Mouse (Mus musculus) testis, adult 2 months (tissue): ENCODE data around the gene Fig4. TPM values are rescaled to one million over a fixed set of nuclear protein-coding genes. Genes with fewer than 3 reads are reported as not detected.

ENCODE experiments used
- H3K27ac ChIP-seq: fragments of 200-500 bp; 2 replicates; pipeline ENCODE4 v1.5.1; 2012; ENCODE audit warnings: low read depth, low read length; ENCODE audit not compliant: control insufficient read depth, insufficient read depth
- H3K27me3 ChIP-seq: fragments of 200-500 bp; 2 replicates; pipeline ENCODE4 v1.6.1; 2012; ENCODE audit warnings: mild to moderate bottlenecking, low read length, moderate library complexity; ENCODE audit not compliant: control insufficient read depth, insufficient read depth
- H3K36me3 ChIP-seq: fragments of 200-500 bp; 2 replicates; pipeline ENCODE4 v1.6.1; 2012; ENCODE audit warnings: mild to moderate bottlenecking, low read length; ENCODE audit not compliant: control insufficient read depth, insufficient read depth
- H3K4me1 ChIP-seq: fragments of 200-500 bp; 2 replicates; pipeline ENCODE4 v1.6.1; 2012; ENCODE audit warnings: low read length; ENCODE audit not compliant: control insufficient read depth, insufficient read depth
- H3K4me3 ChIP-seq: fragments of 200-500 bp; 2 replicates; pipeline ENCODE4 v1.5.1; 2012; ENCODE audit warnings: low read depth, mild to moderate bottlenecking, low read length, moderate library complexity, mixed read lengths; ENCODE audit not compliant: control insufficient read depth
- CTCF ChIP-seq: fragments of 200-500 bp; IDR thresholded peaks from 2 replicates; pipeline ENCODE4 v1.5.1; 2012; ENCODE audit warnings: low read depth, mild to moderate bottlenecking, inconsistent platforms, low read length, moderate library complexity; ENCODE audit not compliant: control insufficient read depth, insufficient read depth, insufficient replicate concordance
- POLR2A ChIP-seq: fragments of 200-500 bp; IDR thresholded peaks from 2 replicates; pipeline ENCODE4 v1.6.1; 2012; ENCODE audit warnings: low read depth, mild to moderate bottlenecking, inconsistent platforms, low read length, moderate library complexity; ENCODE audit not compliant: control insufficient read depth
- polyA plus RNA-seq: library from polyadenylated mRNA; depleted of rRNA; stranded (reverse); fragments of >200 nt; gene quantifications from 2 replicates; pipeline ENCODE4 v1.2.3, GENCODE M21; 2012

Gene Fig4
- polyA plus RNA-seq, 1 experiment: 10.3 TPM

DNA sequence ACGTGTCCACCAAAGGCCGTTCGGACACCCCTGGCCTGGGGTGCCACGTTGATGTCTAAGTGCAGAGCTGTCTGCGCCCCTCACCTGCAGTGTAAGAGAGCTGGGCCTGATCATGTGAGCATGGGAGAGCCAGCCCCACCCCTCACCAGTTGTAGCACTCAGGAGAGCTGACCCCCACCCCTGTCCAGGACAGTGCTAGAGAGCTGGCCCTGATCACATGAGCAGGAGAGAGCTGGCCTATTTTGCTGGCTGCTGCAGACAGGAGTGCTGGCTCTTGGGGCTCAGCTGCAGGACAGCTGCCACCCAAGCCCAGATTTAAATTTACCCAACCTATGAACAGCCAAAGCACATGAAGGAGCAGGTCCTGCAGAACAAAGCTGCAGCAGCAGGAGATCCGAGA is 57.6 kb downstream of the Fig4 start:
- no peaks in the 10 kb centered on the region; the same call in 1 of the 2 replicates for H3K36me3 ChIP-seq
- H3K27ac ChIP-seq: no peak overlapping the region
- H3K4me1 ChIP-seq: no peaks in the 10 kb centered on the region
- TF ChIP-seq CTCF: no peak
- no peak for TF ChIP-seq POLR2A
- no peaks in the 10 kb centered on the region for H3K27me3 ChIP-seq
- H3K4me3 ChIP-seq: no peak overlapping the region

DNA sequence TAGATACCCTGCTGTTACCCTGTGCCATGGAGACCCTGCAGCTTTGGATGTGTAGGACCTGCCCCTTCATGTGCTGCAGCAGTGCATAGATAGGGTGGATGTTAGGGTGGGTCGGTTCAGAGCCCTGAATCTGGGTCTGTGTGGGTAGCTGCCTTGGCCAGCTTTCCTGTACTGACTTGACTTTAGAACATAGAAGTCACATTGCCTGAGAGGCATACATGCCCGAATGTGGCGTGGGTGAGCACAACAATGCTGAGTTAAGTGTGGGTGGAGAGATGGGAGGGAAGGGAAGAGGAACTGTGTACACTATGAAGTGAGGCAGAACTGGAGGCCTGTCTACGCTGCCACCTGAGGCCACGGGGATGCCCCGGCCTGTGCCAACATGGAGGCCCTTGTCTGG is 58.0 kb downstream of the Fig4 start:
- Histone ChIP-seq H3K4me3 (no peak overlapping the region), H3K36me3 (no peaks in the 10 kb centered on the region; the same call in 1 of the 2 replicates), H3K27ac (no peak overlapping the region), H3K27me3 (no peaks in the 10 kb centered on the region), H3K4me1 (no peaks in the 10 kb centered on the region)
- TF ChIP-seq POLR2A (no peak), CTCF (no peak)

DNA sequence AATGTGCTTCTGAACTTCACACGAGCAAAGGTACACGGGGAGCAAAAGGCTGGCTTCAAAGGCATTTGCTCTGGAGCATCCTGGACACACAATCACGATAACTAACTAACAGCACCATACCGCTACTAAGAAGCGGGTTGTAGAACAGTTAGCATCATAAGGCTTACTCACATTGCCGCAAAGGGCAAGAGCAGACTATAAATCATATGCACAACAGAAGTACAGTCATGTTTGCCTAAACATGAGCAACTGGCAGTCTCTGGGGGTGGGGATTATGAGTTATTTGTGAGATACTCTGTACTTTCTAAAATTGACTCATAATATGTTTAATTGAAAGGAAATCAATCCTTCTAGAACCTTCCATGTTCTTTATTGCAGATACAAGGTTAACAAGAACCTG is 59.1 kb downstream of the Fig4 start:
- Histone ChIP-seq H3K4me1 (no peaks in the 10 kb centered on the region), H3K4me3 (no peak overlapping the region), H3K36me3 (no peaks in the 10 kb centered on the region; the same call in 1 of the 2 replicates), H3K27ac (no peak overlapping the region), H3K27me3 (no peaks in the 10 kb centered on the region)
- TF ChIP-seq CTCF (no peak), POLR2A (no peak)

DNA sequence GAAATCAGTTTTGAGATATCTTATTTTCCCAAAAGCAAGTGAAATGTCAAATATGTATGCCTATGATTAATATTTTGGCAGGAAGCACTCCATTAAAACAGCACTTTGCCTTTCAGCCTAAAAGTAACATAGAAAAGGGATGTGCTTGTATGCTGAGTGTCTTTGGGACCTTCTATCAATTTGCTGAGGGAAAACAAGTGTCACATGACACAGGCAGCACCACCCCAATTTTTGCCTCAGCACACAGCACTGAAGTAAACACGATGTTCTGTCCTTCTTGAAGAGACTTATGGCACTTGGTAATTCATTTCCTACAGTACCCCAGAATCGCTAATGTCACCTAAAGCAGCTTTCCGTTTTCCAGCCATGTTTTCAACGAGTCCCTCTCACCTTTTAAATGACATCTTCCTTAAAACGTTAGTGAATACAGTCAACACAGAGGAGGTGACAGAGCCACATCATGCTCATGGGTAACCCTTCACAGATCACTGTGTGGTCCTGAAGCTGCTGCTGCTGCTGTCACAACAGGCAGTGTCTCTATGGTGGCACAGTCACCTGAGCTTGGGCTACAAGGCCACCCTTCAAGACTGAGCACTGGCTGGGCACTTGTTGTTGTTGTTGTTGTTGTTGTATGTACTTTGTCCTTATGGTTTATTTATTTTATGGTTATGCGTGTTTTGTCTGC is 61.4 kb downstream of the Fig4 start:
- TF ChIP-seq CTCF: no peak
- TF ChIP-seq POLR2A: no peak
- Histone ChIP-seq H3K36me3 (no peaks in the 10 kb centered on the region; the same call in 1 of the 2 replicates), H3K27ac (no peak overlapping the region), H3K4me3 (no peak overlapping the region), H3K27me3 (no peaks in the 10 kb centered on the region), H3K4me1 (no peaks in the 10 kb centered on the region)

DNA sequence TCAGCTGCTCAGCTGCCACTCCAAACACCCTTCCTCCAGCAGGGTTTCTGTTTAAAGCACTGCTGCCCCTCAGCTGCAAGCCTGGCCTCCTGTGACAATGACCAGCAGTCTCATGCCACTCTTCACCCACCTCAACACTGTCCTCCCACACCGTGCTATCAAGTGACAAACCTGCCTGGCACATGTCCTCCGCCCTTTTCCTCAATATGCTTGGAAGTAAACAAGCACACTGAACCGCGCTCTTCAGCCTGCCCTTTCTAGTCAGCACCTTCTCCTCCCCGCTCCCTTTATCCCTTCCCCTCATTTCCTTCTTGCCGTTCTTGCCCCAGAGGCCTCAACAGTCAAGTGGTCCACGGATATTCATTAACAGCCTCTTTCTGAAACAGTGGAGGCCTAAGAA is 62.0 kb downstream of the Fig4 start:
- H3K4me3 ChIP-seq: no peak overlapping the region
- no peak for TF ChIP-seq POLR2A
- no peak for TF ChIP-seq CTCF
- no peaks in the 10 kb centered on the region for H3K27me3 ChIP-seq
- H3K36me3 ChIP-seq: no peaks in the 10 kb centered on the region; the same call in 1 of the 2 replicates
- no peaks in the 10 kb centered on the region for H3K4me1 ChIP-seq
- no peak overlapping the region for H3K27ac ChIP-seq

DNA sequence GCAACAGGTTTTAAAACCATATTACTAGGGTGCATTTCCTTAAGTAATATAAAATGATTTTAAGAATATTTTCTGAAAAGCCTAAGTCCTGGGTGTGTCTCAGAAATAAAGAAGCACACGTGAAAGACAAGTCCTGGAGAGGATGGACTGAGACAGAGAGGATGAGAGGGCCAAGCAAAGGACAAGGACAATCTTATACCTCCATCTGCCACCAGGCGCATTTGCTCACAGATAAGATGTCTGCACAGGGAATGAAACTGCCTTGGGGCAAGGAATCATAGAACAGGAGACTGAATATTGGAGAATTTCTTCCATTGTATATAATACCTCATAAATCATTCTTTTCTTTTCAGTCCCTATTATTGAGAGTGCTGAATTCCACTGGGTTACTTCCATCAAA is 67.0 kb downstream of the Fig4 start:
- Histone ChIP-seq H3K4me1 (no peaks in the 10 kb centered on the region), H3K4me3 (no peak overlapping the region), H3K27ac (no peak overlapping the region), H3K36me3 (no peaks in the 10 kb centered on the region), H3K27me3 (no peaks in the 10 kb centered on the region)
- TF ChIP-seq POLR2A: no peak
- TF ChIP-seq CTCF: no peak

DNA sequence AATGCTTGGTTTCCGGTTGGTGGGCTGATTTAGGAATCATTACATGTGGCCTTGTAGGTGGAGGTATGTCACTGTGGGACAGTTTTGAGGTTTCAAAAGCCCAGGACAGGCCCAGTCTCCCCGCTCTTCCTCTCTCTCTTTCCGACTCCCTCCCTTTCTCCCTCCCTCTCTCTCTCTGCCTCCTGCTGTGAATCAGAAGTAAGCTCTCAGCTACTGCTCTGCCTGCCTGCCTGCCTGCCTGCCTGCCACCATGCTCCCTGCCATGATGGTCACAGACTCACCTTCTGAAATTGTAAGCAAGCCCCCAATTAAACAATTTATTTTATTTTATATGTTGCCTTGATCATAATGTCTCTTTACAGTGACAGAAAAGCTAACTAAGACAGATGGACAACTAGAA is 67.5 kb downstream of the Fig4 start:
- no peak overlapping the region for H3K4me3 ChIP-seq
- no peaks in the 10 kb centered on the region for H3K4me1 ChIP-seq
- H3K27me3 ChIP-seq: no peaks in the 10 kb centered on the region
- H3K27ac ChIP-seq: no peak overlapping the region
- TF ChIP-seq CTCF (no peak), POLR2A (no peak)
- no peaks in the 10 kb centered on the region for H3K36me3 ChIP-seq
